Mouse (Mus musculus): ENCODE data around the gene Cd209g.
"Not testable (repeated sequence)": the region's sequence is repeated elsewhere in the genome, so short reads cannot be mapped to it uniquely, and the experiment has no call there.

Gene Cd209g

DNA sequence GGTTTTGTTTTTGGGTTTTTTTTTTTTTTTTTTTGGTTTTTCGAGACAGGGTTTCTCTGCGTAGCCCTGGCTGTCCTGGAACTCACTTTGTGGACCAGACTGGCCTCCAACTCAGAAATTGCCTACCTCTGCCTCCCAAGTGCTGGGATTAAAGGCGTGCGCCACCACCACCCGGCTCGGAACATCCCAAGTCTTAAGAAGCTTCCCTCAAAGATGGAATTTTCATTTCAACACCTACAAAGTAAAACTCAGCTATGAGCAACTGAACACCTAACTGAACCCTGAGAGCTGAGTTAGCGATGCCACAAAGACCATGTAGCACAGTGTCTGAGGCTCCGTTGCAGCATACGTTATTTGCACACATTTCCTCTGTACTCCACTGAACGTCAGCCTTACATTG, at the start of gene Cd209g:
Gene Cd209g, plus strand, starts transcription at position 301 of the 400 bp plus-strand sequence.
- DNase-seq = no peak

- not testable (repeated sequence) for DNase-seq
These were observed 46.6 kb upstream of the Cd209g start for GRCm38 (mm10) chr8:4087180-4087722.

- DNase-seq = not testable (repeated sequence)
These were observed 45.4 kb upstream of the Cd209g start for GRCm38 (mm10) chr8:4088514-4088913.

DNA sequence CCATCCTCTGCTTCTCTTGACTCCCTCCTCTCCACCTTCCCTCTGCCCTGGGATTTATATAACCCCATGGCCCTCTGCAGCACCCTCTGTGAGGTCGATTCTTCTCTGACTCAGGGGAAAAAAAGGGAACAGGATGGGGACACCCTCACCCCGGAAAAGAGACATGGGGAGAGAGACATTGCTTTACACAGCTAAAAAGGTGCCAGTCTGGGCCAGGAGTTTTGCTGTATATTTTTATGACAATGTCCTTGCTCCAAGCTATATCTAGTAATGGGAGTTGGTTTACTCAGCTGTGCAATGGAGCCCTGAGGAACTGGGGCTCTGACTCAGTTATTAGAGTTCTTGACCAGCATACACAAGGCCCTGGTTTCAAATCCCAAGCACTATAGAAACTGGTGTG, 28.2 kb upstream of the Cd209g start, which contains the start of gene Cd209f:
Gene Cd209f, minus strand, starts transcription at position 101 of the 400 bp plus-strand sequence.
- DNase-seq = not testable (repeated sequence)

DNA sequence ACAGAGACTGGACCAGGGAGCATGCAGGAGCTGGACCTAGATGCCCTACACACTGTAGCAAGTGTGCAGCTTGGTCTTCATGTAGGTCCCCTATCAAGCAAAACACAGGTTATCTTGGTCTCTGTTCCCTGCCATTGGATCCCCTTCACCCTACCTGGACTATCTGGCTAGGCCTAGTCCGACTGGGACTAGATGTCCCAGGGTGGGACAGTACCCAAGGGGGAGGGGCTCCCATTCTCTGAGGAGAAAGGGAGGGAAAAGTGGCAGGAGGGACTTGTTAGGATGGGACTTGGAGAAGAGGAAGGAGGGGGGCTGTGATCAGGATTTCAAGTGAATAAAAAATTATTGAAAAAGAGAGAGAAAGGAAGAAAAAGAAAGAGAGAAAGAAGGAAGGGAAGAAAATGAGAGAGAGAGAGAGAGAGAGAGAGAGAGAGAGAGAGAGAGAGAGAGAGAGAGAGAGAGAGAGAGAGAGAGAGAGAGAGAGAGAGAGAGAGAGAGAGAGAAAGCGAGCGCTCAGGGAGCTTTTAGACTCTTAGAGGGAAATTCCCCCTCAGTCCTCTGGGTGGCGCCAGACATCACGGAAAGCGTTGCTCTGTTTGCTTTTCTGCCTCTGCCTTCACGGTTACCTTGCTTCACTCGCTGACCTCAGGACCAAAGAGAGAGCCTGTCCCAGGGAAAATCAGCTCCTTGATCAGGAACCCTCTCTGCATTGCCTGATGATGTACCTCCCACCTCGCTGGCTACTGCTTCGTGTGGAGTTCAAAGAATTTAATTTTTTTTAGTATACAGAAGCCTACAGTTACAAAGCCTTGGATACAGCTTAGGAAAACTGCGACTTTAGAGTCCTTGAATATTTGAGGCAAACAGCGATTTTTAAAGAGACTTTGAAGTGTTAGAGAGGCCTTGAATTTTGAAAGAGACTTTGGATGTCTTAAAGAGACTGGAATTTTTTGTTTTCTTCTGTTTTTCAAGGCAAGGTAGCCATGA, 6.1 kb downstream of the Cd209g start:
- peak; percentile 78 for DNase-seq

DNA sequence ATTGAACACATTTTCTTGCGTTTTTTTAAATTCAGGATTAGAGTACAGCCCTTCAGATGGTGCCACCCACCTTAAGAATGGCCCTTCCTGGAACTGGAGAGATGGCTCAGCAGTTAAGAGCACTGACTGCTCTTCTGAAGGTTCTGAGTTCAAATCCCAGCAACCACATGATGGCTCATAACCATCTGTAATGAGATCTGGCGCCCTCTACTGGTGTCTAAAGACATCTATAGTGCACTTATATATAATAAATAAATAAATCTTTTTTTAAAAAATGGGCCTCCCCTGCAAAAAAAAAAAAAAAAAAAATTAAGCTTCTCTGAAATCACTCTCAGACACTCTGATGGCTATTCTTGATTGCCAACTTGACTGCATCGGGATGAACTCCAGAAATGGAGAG, 7.8 kb downstream of the Cd209g start:
- peak; percentile 7 for DNase-seq

DNA sequence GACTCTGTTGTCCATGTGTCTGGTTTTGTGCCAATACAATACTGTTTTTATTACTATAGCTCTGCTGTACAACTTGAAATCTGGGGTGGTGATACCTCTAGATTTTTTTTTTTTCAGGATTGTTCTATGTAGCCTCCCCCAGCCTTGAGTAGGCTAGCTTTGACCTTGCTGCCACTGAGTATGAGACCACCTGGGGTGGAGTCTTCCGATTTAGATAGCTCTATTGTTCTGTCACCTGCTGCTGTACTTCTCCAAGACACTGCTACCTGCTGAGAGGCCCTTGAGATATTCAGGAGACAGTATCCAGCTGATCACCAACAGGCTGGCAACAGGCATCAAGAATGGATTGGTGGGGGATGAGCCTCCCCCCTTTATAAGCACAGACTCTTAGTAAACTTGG, 13.4 kb downstream of the Cd209g start:
- no peak for DNase-seq

DNA sequence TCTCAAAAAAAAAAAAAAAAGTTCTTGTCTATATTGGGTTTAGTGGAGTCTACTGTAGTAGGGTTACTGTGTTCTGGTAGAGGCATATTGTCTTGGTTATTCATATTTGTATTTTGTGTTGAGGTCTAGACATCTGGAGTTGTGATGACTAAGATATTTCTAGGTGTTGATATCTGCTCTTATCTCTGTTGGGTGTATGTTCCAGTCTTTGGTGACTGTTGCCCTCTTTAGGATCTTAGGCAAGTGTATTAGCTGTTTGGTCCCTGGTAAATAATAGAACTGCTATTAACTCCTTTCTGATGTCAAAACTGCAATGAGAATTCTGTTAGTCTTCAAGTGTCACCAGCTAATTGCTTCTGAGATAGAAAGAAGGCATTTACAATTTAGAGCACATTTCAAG, 21.0 kb downstream of the Cd209g start:
- no peak for DNase-seq

DNA sequence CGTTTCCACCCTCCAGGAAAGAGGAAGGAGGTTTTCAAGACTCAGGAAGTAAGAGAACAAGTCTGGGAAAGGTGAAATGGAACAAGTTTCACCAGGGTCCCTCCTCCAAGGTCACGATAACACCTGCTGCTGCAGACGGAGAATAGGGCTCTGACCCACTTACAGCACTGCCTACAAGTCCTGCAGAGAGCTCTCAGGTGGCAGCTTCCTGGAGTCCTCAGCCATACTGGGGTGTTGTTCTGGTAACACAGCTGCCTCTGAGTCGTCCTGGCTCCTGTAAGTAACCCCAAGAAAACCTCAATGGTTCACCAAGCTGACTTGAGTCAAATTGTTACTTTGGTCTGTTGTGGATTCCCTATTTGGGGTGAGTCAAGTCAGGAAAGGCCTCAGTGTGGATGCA, 28.9 kb downstream of the Cd209g start:
- no peak for DNase-seq

DNA sequence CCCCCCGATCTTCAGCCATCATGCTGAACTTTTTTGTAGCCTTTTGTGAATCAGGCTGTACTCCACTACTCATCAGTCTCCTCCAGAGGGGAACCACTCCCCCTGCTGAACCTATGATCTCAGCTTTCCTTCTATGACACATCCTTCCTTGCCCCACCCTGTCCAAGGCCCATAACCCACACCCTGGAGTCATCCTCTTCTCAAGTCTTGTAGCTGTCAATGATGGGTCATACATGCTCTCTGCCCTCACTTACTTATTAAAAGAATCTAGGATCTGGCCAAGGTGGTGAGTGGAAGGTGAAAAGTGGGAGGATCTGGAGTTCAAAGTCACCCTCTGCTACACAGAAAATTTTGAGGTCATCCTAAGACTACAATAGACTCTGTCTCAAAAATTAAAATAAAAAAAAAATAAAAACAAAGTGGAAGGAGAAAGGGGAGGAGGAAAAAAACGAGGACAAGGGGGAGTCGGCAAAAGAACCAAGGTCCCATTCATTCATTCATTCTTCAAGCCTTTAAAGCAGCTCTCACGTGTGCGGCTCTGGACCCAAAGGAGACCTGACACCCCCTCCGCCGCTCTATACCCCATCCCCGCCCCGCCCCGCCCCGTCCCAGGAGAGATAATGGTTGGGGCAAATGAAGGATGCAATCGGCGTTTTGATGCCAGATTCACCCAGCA, 31.4 kb downstream of the Cd209g start:
- no peak for DNase-seq

DNA sequence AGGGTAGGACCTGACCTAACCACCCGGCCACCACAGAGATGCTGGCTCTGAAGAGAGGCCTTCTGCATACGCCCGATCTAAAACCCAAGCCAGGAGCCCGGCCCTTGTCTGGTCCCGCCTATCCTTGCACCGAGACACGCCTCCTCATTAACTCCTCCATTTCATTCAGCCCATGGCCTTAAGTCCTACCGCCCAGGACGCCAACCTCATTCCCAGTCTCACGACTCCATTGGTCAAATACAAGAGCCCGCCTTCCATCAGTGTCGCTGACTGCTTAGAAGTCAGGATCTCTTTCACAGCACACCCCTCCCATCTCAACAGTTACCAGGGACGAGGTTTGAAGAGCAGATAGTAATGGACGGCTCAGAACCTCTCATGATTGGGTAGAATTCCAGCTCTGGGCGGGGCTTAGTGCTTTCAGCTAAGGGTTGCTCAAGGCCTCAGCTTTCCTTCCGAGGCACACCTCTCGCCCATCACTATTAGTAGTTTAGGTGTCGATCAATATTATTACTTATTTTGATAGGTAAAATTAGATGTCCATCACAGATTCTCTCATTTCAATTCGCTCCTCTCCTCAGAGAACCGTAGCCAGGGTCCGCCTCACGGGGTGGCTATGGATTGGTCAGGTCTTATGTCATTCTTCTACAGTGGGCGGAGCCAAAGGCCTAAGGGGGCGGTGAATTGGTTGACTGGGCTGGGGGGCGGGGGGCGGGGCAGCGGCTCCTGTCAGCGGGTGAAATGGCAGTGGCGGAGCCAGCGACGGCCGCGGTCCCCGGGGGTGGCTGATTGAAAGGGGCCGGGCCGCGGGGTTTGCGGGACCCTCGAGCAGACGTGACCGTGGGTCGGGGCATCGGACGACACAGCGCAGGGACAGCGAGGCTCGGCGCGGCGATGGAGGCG, 32.2 kb downstream of the Cd209g start, which contains the start of gene Evi5l:
Gene Evi5l, plus strand, starts transcription at position 716 of the 900 bp plus-strand sequence.
- DNase-seq = peak; percentile 99

DNA sequence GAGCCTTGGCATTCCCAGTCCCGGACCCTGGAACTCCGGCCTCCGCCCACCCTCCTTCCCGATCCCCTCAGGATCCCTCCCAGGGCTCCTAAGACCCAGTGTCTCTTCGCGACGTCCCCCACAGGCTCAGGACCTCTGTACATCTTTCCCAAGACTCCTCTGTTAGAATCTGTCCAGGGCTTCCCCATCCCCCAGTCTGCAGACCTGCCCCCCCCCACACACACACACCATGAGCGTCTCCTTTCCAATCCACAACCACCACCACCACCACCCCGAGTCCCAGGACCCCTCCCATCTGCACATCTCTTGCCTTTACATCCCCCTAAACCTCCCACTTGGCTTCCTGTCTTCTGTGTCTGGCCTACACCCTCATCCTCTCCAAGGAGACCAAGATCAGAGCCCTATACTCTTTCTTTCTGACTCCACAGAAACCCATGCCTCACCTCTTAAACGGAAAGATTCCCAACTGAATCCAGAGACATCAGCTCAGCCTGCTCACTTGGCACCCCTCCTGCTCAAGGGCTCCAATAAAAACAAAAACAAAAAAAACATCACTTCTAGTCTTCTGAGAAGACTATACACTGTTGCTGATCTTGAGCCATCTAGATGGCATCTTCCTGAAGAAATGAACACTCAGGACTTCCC, 33.1 kb downstream of the Cd209g start:
- DNase-seq = no peak

GRCm38 (mm10) chr8:4167918-4168317, 34.0 kb downstream of the Cd209g start:
- DNase-seq = no peak

DNA sequence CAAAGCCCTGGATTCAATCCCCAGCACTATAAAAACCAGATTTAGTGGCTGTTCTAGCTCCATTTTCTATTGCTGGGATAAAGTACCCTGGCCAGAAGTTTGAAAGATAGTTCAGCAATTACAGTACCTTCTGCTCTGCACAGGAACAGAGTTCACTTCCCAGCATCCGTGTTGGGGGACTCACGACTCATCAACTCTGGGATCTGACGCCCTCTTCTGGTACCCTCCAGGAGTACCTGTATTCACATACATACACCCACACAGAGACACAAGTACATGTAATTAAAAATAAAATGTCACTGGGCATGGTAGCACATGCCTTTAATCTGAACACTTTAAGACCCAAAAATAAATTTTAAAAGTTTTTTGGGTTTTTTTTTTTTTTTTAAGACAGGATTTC, 38.6 kb downstream of the Cd209g start:
- DNase-seq = no peak

- no peak for DNase-seq
These were observed 40.1 kb downstream of the Cd209g start for GRCm38 (mm10) chr8:4174018-4174417.

DNA sequence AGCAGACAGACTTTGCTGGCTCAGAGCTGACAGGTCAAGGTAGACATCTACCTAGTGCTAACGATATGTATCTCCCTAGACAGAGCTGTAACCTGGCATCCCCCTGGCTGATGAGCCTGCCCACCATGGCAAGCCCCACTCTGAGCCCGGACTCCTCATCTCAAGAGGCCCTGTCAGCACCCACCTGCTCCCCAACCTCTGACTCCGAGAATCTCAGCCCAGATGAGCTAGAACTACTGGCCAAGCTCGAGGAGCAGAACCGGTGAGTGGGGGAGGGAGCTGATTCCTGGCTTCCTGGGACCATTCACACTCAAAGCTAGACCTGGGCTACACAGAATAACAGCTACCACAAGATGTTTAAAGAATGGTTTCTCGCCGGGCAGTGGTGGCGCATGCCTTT, 49.5 kb downstream of the Cd209g start:
- no peak for DNase-seq

DNA sequence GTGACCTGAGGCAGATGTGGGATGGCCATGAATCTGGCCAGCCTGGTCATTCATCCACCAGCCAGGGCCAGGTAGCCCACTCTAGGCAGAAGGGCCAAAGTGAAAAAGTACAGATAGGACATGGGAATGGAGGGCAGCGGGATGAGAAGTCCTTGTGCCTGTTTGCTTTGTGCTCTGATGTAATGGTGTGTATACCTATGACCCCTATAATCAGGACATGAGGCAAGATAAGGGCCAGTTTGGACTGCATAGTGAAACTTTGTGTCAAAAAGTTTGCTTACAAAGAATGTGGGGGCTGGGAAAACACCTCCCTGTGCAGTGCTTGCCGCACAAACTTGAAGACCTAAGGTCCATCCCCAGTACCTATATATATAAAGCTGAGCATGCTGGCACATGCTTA, 52.3 kb downstream of the Cd209g start:
- DNase-seq = no peak
